13 mouse cellular contexts compared by ENCODE assay signal in the genomic region with DNA sequence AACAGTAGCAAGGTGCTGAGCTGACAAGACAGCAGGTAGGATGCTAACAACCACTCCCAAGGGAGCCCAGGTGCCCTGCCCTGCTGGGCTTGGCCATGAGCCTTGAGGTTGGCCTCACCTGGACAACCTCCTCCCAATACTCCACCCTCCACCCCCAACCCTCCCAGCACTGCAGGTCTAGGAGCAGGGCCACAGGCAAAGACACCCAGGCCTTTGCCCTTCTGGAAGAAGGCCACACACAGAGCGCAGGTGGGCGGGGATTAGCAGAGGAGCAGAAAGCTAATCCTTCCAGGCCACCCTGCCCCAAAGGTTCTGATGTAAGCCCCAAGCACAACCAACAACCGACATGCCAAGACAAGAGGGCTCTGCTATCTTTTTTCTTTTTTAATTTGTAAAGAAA. TPM values are rescaled to one million over a fixed set of nuclear protein-coding genes. Genes with fewer than 3 reads are reported as not detected.
DNase-seq lines count a peak whose midpoint lies in the region; ATAC-seq and TF ChIP-seq lines count a peak whose summit lies in the region.
"Had no signal": no experiment of that assay in that cellular context is flagged by ENCODE, and none has a peak within 500 bp of the region (broad histone marks: within the 10 kb centered on the region; RNA-seq: fewer than 3 reads in every experiment).

No protein-coding gene starts in this region.

- no peaks in the 10 kb centered on the region for H3K9me3 ChIP-seq in hindbrain, postnatal 0 days (ENCODE audit: low read length)
- no peaks in the 10 kb centered on the region for H3K9me3 ChIP-seq in hindbrain, embryonic 11.5 days (ENCODE audit: control insufficient read depth, low read length)
- no peaks in the 10 kb centered on the region for H3K9me3 ChIP-seq in intestine, embryonic 16.5 days (ENCODE audit: control insufficient read depth, low read length)
- H3K9me3 ChIP-seq: hindbrain, embryonic 13.5 days; lung, embryonic 15.5 days; midbrain, embryonic 12.5 days had no signal

- no peak for TF ChIP-seq CTCF in hindbrain, postnatal 0 days (IDR thresholded peaks at IDR 0.05; ENCODE audit: low read depth)
- no peak for TF ChIP-seq CTCF in thymus, adult 2 months (IDR thresholded peaks at IDR 0.05; ENCODE audit: borderline replicate concordance, control insufficient read depth, extremely low read depth, insufficient read depth, low read length, poor library complexity)

- peaks cover 13% of the 10 kb centered on the region; the same call in 1 of the 2 replicates for H3K36me3 ChIP-seq in hindbrain, postnatal 0 days (ENCODE audit: insufficient read depth, low read length)
- peaks cover 1% of the 10 kb centered on the region; the same call in 1 of the 2 replicates for H3K36me3 ChIP-seq in hindbrain, embryonic 11.5 days (ENCODE audit: control insufficient read depth, insufficient read depth, low read length)
- H3K36me3 ChIP-seq in intestine, embryonic 16.5 days (ENCODE audit: control insufficient read depth, insufficient read depth, low read length): peaks cover 9% of the 10 kb centered on the region
- peaks cover 12% of the 10 kb centered on the region for H3K36me3 ChIP-seq in thymus, adult 2 months (ENCODE audit: control insufficient read depth, insufficient read depth, low read length)

- H3K9ac ChIP-seq in hindbrain, postnatal 0 days (replicated peaks; ENCODE audit: low read length): no peak overlapping the region
- H3K9ac ChIP-seq in hindbrain, embryonic 11.5 days (ENCODE audit: low read depth, low read length): no peak overlapping the region
- H3K9ac ChIP-seq in intestine, embryonic 16.5 days (ENCODE audit: low read depth, low read length): no peak overlapping the region
- H3K9ac ChIP-seq: hindbrain, embryonic 13.5 days; lung, embryonic 15.5 days; midbrain, embryonic 12.5 days had no signal

- no peak for ATAC-seq in hindbrain, postnatal 0 days
- no peak for ATAC-seq in hindbrain, embryonic 11.5 days (ENCODE audit: low FRiP score)
- ATAC-seq in intestine, embryonic 16.5 days: peak; percentile 54

- H3K4me1 ChIP-seq in hindbrain, postnatal 0 days (ENCODE audit: insufficient read depth, low read length): peaks cover 10% of the 10 kb centered on the region
- H3K4me1 ChIP-seq in hindbrain, embryonic 11.5 days (replicated peaks; ENCODE audit: control insufficient read depth, insufficient read depth, low read length): no peaks in the 10 kb centered on the region
- peaks cover 9% of the 10 kb centered on the region for H3K4me1 ChIP-seq in intestine, embryonic 16.5 days (ENCODE audit: control insufficient read depth, insufficient read depth, low read length)
- peaks cover 30% of the 10 kb centered on the region for H3K4me1 ChIP-seq in thymus, adult 2 months (replicated peaks; ENCODE audit: control insufficient read depth, insufficient read depth, low read length)

- no peak overlapping the region for H3K4me3 ChIP-seq in hindbrain, postnatal 0 days (ENCODE audit: low read length)
- H3K4me3 ChIP-seq in hindbrain, embryonic 11.5 days (ENCODE audit: low read depth, low read length): no peak overlapping the region
- no peak overlapping the region for H3K4me3 ChIP-seq in intestine, embryonic 16.5 days (ENCODE audit: low read length)
- no peak overlapping the region for H3K4me3 ChIP-seq in thymus, adult 2 months (ENCODE audit: control insufficient read depth, insufficient read depth, low read length)
- H3K4me3 ChIP-seq: erythroblast, embryonic 14.5 days; hindbrain, embryonic 13.5 days; lung, embryonic 15.5 days; midbrain, embryonic 12.5 days had no signal

- WGBS in hindbrain, postnatal 0 days: 51% methylated on average over 3 of the region's 3 CpGs
- WGBS in hindbrain, embryonic 11.5 days: 76% methylated on average over 3 of the region's 3 CpGs
- 64% methylated on average over 3 of the region's 3 CpGs for WGBS in intestine, embryonic 16.5 days
- 38% methylated on average over 3 of the region's 3 CpGs for WGBS in thymus, adult 2 months

- H3K4me2 ChIP-seq in hindbrain, postnatal 0 days (ENCODE audit: low read depth, low read length): no peak overlapping the region
- no peak overlapping the region for H3K4me2 ChIP-seq in hindbrain, embryonic 11.5 days (replicated peaks; ENCODE audit: low read depth, low read length)
- H3K4me2 ChIP-seq in intestine, embryonic 16.5 days (ENCODE audit: low read depth, low read length): no peak overlapping the region
- H3K4me2 ChIP-seq: hindbrain, embryonic 13.5 days; lung, embryonic 15.5 days; midbrain, embryonic 12.5 days had no signal

- H3K27me3 ChIP-seq in hindbrain, postnatal 0 days (ENCODE audit: insufficient read depth, low read length): no peaks in the 10 kb centered on the region
- no peaks in the 10 kb centered on the region for H3K27me3 ChIP-seq in hindbrain, embryonic 11.5 days (ENCODE audit: control insufficient read depth, insufficient read depth, low read length)
- no peaks in the 10 kb centered on the region for H3K27me3 ChIP-seq in intestine, embryonic 16.5 days (replicated peaks; ENCODE audit: control insufficient read depth, insufficient read depth, low read length)
- no peaks in the 10 kb centered on the region for H3K27me3 ChIP-seq in thymus, adult 2 months (ENCODE audit: control insufficient read depth, insufficient read depth, low read length)
- H3K27me3 ChIP-seq: hindbrain, embryonic 13.5 days; lung, embryonic 15.5 days; midbrain, embryonic 12.5 days had no signal

- H3K27ac ChIP-seq in hindbrain, postnatal 0 days: peak overlapping the region; percentile 60; the same call in 1 of the 2 replicates
- no peak overlapping the region for H3K27ac ChIP-seq in hindbrain, embryonic 11.5 days (ENCODE audit: low read depth, low read length)
- H3K27ac ChIP-seq in intestine, embryonic 16.5 days (ENCODE audit: low read length): no peak overlapping the region
- H3K27ac ChIP-seq in thymus, adult 2 months (ENCODE audit: control insufficient read depth, insufficient read depth, low read length): no peak overlapping the region
- H3K27ac ChIP-seq: hindbrain, embryonic 13.5 days; lung, embryonic 15.5 days; midbrain, embryonic 12.5 days had no signal

- TF ChIP-seq POLR2A in thymus, adult 2 months (IDR thresholded peaks at IDR 0.05; ENCODE audit: control insufficient read depth, extremely low read depth, insufficient read depth, low read length, poor library complexity): no peak

- peak; percentile 67 for DNase-seq in gastrocnemius, adult 18-20 months (ENCODE audit: low spot score)
- no peak for DNase-seq in gastrocnemius, postnatal 10 days
- no peak for DNase-seq in hindbrain, postnatal 0 days (ENCODE audit: low spot score)
- DNase-seq in hindbrain, embryonic 11.5 days (ENCODE audit: low spot score): no peak
- peak; percentile 58 for DNase-seq in kidney, postnatal 10 days
- no peak for DNase-seq in thymus, adult 2 months
- no peak for DNase-seq in frontal cortex, postnatal 36 days (ENCODE audit: low spot score in 2 of 2)
- DNase-seq: thymus, postnatal 14 days had no signal

RNA-seq across cellular contexts. Expression of gene Camk2g, which starts 20.5 kb away (rescaled TPM):
- total RNA-seq in gastrocnemius, adult 18-20 months (2021): 100 to 1,000 TPM; 168 to 192 TPM
- 100 to 1,000 TPM; 120 to 134 TPM for total RNA-seq in gastrocnemius, postnatal 10 days (2021)
- 204 and 248 TPM in 2 replicates for total RNA-seq in hindbrain, postnatal 0 days (2014; rRNA removed)
- polyA plus RNA-seq in hindbrain, postnatal 0 days (2015; fragmentation: Nextera tagmentation; extraction: Ambion mirVana): 291 and 299 TPM in 2 replicates
- polyA plus RNA-seq in hindbrain, embryonic 11.5 days (2014; fragmentation: Nextera tagmentation; extraction: Ambion mirVana): 44.2 and 46.8 TPM in 2 replicates
- 33.6 and 35.8 TPM in 2 replicates for polyA plus RNA-seq in intestine, embryonic 16.5 days (2015; fragmentation: Nextera tagmentation; extraction: Ambion mirVana)
- polyA plus RNA-seq in thymus, adult 2 months (2012; rRNA removed): 36.4 and 42.3 TPM in 2 replicates

RNA-seq across cellular contexts. Expression of gene Ndst2, which starts 39.0 kb away (rescaled TPM):
- 1 to 10 TPM; 5.4 to 7.2 TPM for total RNA-seq in gastrocnemius, adult 18-20 months (2021)
- 10 to 100 TPM; 13.1 to 15.3 TPM for total RNA-seq in gastrocnemius, postnatal 10 days (2021)
- 19.8 and 23.2 TPM in 2 replicates for total RNA-seq in hindbrain, postnatal 0 days (2014; rRNA removed)
- polyA plus RNA-seq in hindbrain, postnatal 0 days (2015; fragmentation: Nextera tagmentation; extraction: Ambion mirVana): 12.4 and 16.7 TPM in 2 replicates
- 20.2 and 21.0 TPM in 2 replicates for polyA plus RNA-seq in hindbrain, embryonic 11.5 days (2014; fragmentation: Nextera tagmentation; extraction: Ambion mirVana)
- polyA plus RNA-seq in intestine, embryonic 16.5 days (2015; fragmentation: Nextera tagmentation; extraction: Ambion mirVana): 18.3 and 21.2 TPM in 2 replicates
- 42.2 and 46.2 TPM in 2 replicates for polyA plus RNA-seq in thymus, adult 2 months (2012; rRNA removed)

Comparison
In these comparisons a context has a peak if more than half of its experiments do, and no peak if none do; other contexts are left out.
1. DNase-seq: peak in gastrocnemius, adult 18-20 months (single experiment) and kidney, postnatal 10 days (single experiment); none in gastrocnemius, postnatal 10 days (single experiment), hindbrain, postnatal 0 days (single experiment), hindbrain, embryonic 11.5 days (single experiment), thymus, adult 2 months (single experiment) and frontal cortex, postnatal 36 days (0 of 2).